Mouse (Mus musculus): ENCODE results near the gene Afg3l1.

DNA sequence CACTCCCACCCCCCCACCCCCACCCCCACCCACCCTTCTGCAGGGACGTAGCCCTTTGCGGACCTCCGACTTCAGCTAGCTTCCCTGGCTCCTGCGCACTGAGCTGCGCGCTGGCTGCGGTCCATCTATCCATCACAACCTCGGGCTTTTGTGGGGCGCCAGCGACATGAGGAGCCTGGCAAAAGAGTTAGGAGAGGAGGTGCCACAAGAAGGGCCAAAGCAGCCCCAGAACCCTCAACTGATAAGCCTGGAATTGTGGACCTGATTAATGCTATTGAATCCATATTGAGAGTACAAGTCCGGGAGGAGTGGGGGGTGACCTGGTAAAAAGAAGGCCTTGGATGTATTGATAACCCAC, 37.8 kb downstream of the Afg3l1 start:
- TF ChIP-seq CTCF (IDR thresholded peaks at IDR 0.05; ENCODE audit: extremely low read depth, insufficient read length, insufficient replicate concordance, low read depth, low read length) (no peak), POLR2A (IDR thresholded peaks at IDR 0.05; ENCODE audit: low read depth, low read length) (no peak)
